Mouse (Mus musculus) liver, embryonic 14.5 days (tissue): Measurements from ENCODE around the gene Rasgrp3. TPM values are rescaled to one million over a fixed set of nuclear protein-coding genes. Genes with fewer than 3 reads are reported as not detected.

Experiments
- ATAC-seq: fragments of 200-750 bp; cut with Nextera tagmentation; 2 replicates; pipeline ENCODE4 v1.8.0; 2017; ENCODE audit warnings: moderate number of reproducible peaks, mild to moderate bottlenecking, moderate library complexity; ENCODE audit not compliant: insufficient read depth
- DNase-seq, 3 experiments: peaks; one replicate each; pipeline ENCODE4 v3.0.0-alpha.2; 2012 to 2013; ENCODE audit warnings: low read depth in 3 of 3, low spot score in 3 of 3
- H3K27ac ChIP-seq: fragments of 300-500 bp; sonication (generic); 2 replicates; pipeline ENCODE4 v1.5.1; 2014; ENCODE audit warnings: moderate library complexity, mild to moderate bottlenecking, control low read depth, inconsistent platforms
- H3K27me3 ChIP-seq: fragments of 300-500 bp; sonication (generic); 2 replicates; pipeline ENCODE4 v1.6.1; 2014; ENCODE audit warnings: mild to moderate bottlenecking, low read length, moderate library complexity; ENCODE audit not compliant: control insufficient read depth, insufficient read depth
- H3K36me3 ChIP-seq: fragments of 300-500 bp; sonication (generic); replicated peaks from 2 replicates; pipeline ENCODE4 v1.6.1; 2014; ENCODE audit warnings: low read depth; ENCODE audit not compliant: control insufficient read depth, insufficient read depth
- H3K4me1 ChIP-seq, 2 experiments: fragments of 200-500 bp in 1 of 2; fragments of 300-500 bp in 1 of 2; sonication (generic) in 1 of 2; replicated peaks; 2 replicates each; pipeline ENCODE4 v1.6.1; 2012 to 2014; ENCODE audit warnings: antibody characterized with exemption in 1 of 2, inconsistent platforms in 1 of 2, low read length in 1 of 2; ENCODE audit not compliant: control insufficient read depth in 2 of 2, insufficient read depth in 2 of 2
- H3K4me2 ChIP-seq: fragments of 300-500 bp; sonication (generic); 2 replicates; pipeline ENCODE4 v1.6.1; 2014; ENCODE audit warnings: low read depth, mild to moderate bottlenecking, control low read depth, moderate library complexity
- H3K4me3 ChIP-seq, 2 experiments: fragments of 200-500 bp in 1 of 2; fragments of 300-500 bp in 1 of 2; sonication (generic) in 1 of 2; 2 replicates each; pipeline ENCODE4 v1.5.1; 2012 to 2014; ENCODE audit warnings: low read depth in 2 of 2, low read length in 2 of 2, mild to moderate bottlenecking in 2 of 2, control low read depth in 1 of 2, inconsistent platforms in 1 of 2, moderate library complexity in 1 of 2; ENCODE audit not compliant: insufficient read depth in 1 of 2
- H3K9ac ChIP-seq: fragments of 300-500 bp; sonication (generic); replicated peaks from 2 replicates; pipeline ENCODE4 v1.6.1; 2014; ENCODE audit warnings: mild to moderate bottlenecking, control low read depth, moderate library complexity
- H3K9me3 ChIP-seq: fragments of 300-500 bp; sonication (generic); 2 replicates; pipeline ENCODE4 v1.6.1; 2016; ENCODE audit warnings: low read length, mixed read lengths; ENCODE audit not compliant: control insufficient read depth
- CTCF ChIP-seq: IDR thresholded peaks from 2 replicates; pipeline ENCODE4 v1.5.1; 2016; ENCODE audit warnings: antibody characterized with exemption, low read depth, control low read depth
- EP300 ChIP-seq: IDR thresholded peaks from 2 replicates; pipeline ENCODE4 v1.6.1; 2016; ENCODE audit warnings: antibody characterized with exemption, low read depth
- WGBS: fragments of 180-500 bp; shearing (Covaris S2); extraction: QIAGEN DNeasy Blood & Tissue Kit; methylation state at CpG from one replicate; pipeline ENCODE4 v1.1.7; 2014; ENCODE audit not compliant: insufficient replicate concordance; 5-methylcytosine and 5-hydroxymethylcytosine counted together
- polyA plus RNA-seq, 2 experiments: library from polyadenylated mRNA; depleted of rRNA in 1 of 2; stranded (reverse) in 1 of 2; unstranded in 1 of 2; fragments of >200 nt; fragmentation: Nextera tagmentation in 1 of 2; extraction: Ambion mirVana in 1 of 2; gene quantifications; 2 replicates each; pipeline versions ENCODE4 v1.2.1 to v1.2.3; 2012 to 2014

The Rasgrp3 gene
- polyA plus RNA-seq, 2 experiments: 2.0 to 2.9 TPM

- H3K4me3 ChIP-seq: no peak overlapping the region
- DNase-seq (no peak), ATAC-seq (no peak)
Observed at GRCm38 (mm10) chr17:75505053-75505452, 69.4 kb downstream of the Rasgrp3 start.

GRCm38 (mm10) chr17:75506097-75506675, 70.5 kb downstream of the Rasgrp3 start:
- WGBS: 74% methylated on average over 10 of the region's 10 CpGs
- Histone ChIP-seq H3K4me2 (no peak overlapping the region), H3K36me3 (no peaks in the 10 kb centered on the region), H3K27me3 (no peaks in the 10 kb centered on the region), H3K9ac (no peak overlapping the region), H3K9me3 (no peaks in the 10 kb centered on the region), H3K4me3 (no peak overlapping the region), H3K27ac (no peak overlapping the region), H3K4me1 (no peaks in the 10 kb centered on the region)
- ATAC-seq (no peak), DNase-seq (no peak)
- TF ChIP-seq CTCF (no peak), EP300 (no peak)

More at GRCm38 (mm10) chr17:75505053-75505452, 69.4 kb downstream of the Rasgrp3 start:
- 57% methylated on average over 5 of the region's 5 CpGs for WGBS
- Histone ChIP-seq H3K9ac (no peak overlapping the region), H3K4me2 (no peak overlapping the region), H3K4me1 (no peaks in the 10 kb centered on the region), H3K27me3 (no peaks in the 10 kb centered on the region), H3K36me3 (no peaks in the 10 kb centered on the region), H3K9me3 (no peaks in the 10 kb centered on the region), H3K27ac (no peak overlapping the region)
- TF ChIP-seq CTCF: no peak
- TF ChIP-seq EP300: no peak

GRCm38 (mm10) chr17:75506708-75507641, 71.3 kb downstream of the Rasgrp3 start:
- H3K9ac ChIP-seq: no peak overlapping the region
- no peaks in the 10 kb centered on the region for H3K27me3 ChIP-seq
- 61% methylated on average over 10 of the region's 10 CpGs for WGBS
- H3K9me3 ChIP-seq: no peaks in the 10 kb centered on the region
- H3K4me2 ChIP-seq: no peak overlapping the region
- H3K4me1 ChIP-seq: no peaks in the 10 kb centered on the region
- DNase-seq: no peak
- no peak overlapping the region for H3K27ac ChIP-seq
- H3K4me3 ChIP-seq: no peak overlapping the region
- TF ChIP-seq EP300 (no peak), CTCF (no peak)
- H3K36me3 ChIP-seq: no peaks in the 10 kb centered on the region
- no peak for ATAC-seq

GRCm38 (mm10) chr17:75509257-75509656, 73.6 kb downstream of the Rasgrp3 start:
- 72% methylated on average over 5 of the region's 5 CpGs for WGBS
- ATAC-seq (no peak), DNase-seq (no peak)
- Histone ChIP-seq H3K9me3 (no peaks in the 10 kb centered on the region), H3K27me3 (no peaks in the 10 kb centered on the region), H3K36me3 (no peaks in the 10 kb centered on the region), H3K27ac (no peak overlapping the region), H3K4me1 (no peaks in the 10 kb centered on the region), H3K9ac (no peak overlapping the region), H3K4me3 (no peak overlapping the region), H3K4me2 (no peak overlapping the region)
- TF ChIP-seq EP300 (no peak), CTCF (no peak)

- H3K9me3 ChIP-seq: no peaks in the 10 kb centered on the region
- no peaks in the 10 kb centered on the region for H3K4me1 ChIP-seq
- ATAC-seq: no peak
- no peak overlapping the region for H3K27ac ChIP-seq
- H3K4me2 ChIP-seq: no peak overlapping the region
- H3K9ac ChIP-seq: no peak overlapping the region
- no peak for DNase-seq
- TF ChIP-seq EP300 (no peak), CTCF (no peak)
- no peak overlapping the region for H3K4me3 ChIP-seq
- H3K36me3 ChIP-seq: no peaks in the 10 kb centered on the region
- 51% methylated on average over 4 of the region's 4 CpGs for WGBS
- no peaks in the 10 kb centered on the region for H3K27me3 ChIP-seq
Observed at GRCm38 (mm10) chr17:75516591-75516990, 80.9 kb downstream of the Rasgrp3 start.
